Mouse (Mus musculus) embryo, embryonic 9.5 days (tissue): ENCODE measurements around the gene Sh3glb2.

Experiments
- DNase-seq: peaks from one replicate; pipeline ENCODE4 v3.0.0-alpha.2; 2017; ENCODE audit errors: extremely low spot score

Gene Sh3glb2

GRCm38 (mm10) chr2:30342061-30342460 is 17.1 kb downstream of the Sh3glb2 start:
- no peak for DNase-seq

DNA sequence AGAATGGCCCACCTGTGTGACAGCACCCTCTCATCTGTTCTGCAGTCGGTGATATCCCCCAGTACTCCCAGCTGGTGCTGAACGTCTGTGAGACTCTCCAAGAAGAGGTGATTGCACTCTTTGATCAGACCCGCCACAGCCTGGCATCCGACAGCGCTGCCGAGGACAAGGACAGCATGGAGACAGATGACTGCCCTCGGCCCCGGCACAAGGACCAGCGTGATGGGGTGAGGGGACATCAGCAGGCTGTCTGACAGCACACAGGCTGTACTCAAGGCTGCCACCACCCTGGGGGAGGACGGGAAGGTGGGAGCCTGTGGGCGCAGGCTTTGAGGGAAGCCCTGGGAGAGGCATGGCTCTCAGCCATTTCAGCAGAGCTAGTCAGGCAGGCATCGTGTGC is 22.0 kb downstream of the Sh3glb2 start:
- DNase-seq = no peak

DNA sequence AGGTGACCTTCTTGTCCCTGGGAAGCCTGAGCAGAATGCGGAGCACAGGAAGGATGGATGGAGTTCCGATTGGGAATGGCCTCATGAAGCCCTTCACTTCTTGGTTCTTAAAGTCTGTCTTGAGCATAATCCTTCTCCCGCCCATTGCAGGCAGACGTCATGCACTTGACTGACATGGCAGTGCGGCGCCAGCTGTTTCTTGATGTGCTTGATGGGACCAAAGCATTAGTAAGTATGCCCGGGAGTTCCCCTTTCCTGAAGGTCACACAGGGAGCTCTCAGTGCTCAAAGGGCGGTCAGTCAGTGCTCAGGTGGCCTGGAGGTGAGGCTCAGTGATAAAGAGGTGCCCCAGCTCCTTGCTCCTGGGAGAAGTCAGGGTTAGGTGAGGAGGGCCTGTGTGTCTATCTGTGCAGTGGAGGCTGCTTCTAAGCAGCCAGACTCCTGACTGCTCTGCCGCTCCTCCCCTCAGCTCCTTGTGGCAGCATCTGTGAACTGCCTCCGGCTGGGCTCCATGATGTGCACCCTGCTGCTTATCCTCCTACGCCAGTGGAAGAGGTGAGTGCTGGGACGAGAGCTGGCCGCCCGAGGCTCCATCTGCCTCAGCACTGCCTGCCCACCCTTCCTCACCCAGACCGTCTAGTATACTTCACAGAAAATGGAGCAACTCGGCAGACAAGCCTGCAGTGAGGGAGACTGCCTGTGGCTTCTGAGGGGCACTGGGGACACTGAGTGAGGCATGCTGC is 22.8 kb downstream of the Sh3glb2 start:
- DNase-seq = no peak

GRCm38 (mm10) chr2:30335324-30335723 is 23.8 kb downstream of the Sh3glb2 start:
- DNase-seq = no peak

- DNase-seq = no peak
Measured at GRCm38 (mm10) chr2:30328791-30329190, 30.3 kb downstream of the Sh3glb2 start.

DNA sequence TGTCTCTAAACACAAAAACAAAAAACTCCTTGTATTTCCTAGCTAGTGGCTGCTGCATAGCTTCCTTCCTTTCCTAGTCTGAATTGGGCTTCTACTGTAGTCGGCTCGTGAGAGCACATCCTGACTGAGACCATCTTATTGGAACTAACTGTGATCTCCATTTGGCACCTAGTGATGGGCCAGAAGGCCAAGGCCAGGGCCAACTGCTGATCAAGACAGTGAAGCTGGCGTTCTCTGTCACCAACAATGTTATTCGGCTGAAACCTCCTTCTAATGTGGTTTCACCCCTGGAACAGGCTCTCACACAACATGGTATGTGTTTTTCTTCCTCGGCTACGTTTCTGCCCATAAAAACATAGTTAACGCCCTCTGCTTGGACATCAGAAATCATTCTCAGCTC is 31.9 kb downstream of the Sh3glb2 start:
- DNase-seq = no peak

GRCm38 (mm10) chr2:30325296-30325695 is 33.8 kb downstream of the Sh3glb2 start:
- DNase-seq = no peak

DNA sequence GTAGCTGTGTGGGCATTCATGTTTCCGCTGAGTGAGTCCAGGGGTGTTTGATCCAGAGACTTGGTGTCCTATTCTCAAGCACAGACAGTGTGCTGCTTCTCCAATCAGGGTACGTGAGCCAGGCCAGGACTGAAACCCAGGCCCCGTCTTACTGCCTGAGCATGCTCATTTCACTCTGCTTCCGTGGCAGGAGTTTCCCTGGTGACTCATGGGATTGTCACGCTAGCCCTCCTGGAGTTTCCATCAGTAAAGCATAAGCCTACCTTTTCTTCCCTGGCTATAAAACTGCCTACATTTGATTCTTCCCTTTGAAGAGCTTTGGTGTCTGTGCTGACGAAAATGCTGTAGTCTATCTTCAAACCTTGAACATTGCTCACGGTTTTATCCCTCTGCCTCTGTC is 36.0 kb downstream of the Sh3glb2 start:
- DNase-seq = no peak

GRCm38 (mm10) chr2:30319260-30319659 is 39.9 kb downstream of the Sh3glb2 start:
- DNase-seq = no peak

- no peak for DNase-seq
Measured at GRCm38 (mm10) chr2:30316955-30317354, 42.2 kb downstream of the Sh3glb2 start.

- DNase-seq = no peak
Measured at GRCm38 (mm10) chr2:30316136-30316535, 43.0 kb downstream of the Sh3glb2 start.

- DNase-seq = no peak
Measured at GRCm38 (mm10) chr2:30311481-30311880, 47.7 kb downstream of the Sh3glb2 start.

DNA sequence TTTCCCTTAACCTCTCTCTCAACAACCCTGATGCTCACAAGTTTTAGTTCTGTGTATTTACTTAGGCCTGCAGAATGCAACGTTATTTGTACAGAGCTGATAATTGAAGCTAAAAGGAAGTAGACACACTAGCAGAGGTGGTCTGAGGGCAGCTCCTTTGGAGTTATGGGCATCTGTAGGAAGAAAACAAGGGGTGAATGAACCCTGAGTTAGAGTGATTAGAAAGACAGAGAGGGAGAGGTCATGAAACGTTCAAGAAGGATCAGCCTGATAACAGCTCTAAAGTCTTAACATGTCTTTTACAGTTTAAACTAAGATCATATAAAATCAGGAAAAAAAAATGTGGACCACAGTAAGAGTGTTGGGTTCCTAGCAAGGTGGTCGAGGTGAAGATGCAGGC is 49.8 kb downstream of the Sh3glb2 start:
- DNase-seq = no peak

- DNase-seq = no peak
Measured at GRCm38 (mm10) chr2:30306087-30306486, 53.0 kb downstream of the Sh3glb2 start.

- DNase-seq = no peak
Measured at GRCm38 (mm10) chr2:30299966-30300365, 59.2 kb downstream of the Sh3glb2 start.

- DNase-seq = no peak
Measured at GRCm38 (mm10) chr2:30299525-30299924, 59.6 kb downstream of the Sh3glb2 start.
